Mouse (Mus musculus) gastrocnemius, adult 18-20 months (tissue): ENCODE measurements around the gene Dhx34. TPM values are rescaled to one million over a fixed set of nuclear protein-coding genes. Genes with fewer than 3 reads are reported as not detected.
A peak's percentile ranks its signal among the peaks of the same experiment; 100 is the strongest.
"Not testable (repeated sequence)": the region's sequence is repeated elsewhere in the genome, so short reads cannot be mapped to it uniquely, and the experiment has no call there.

Experiments
- DNase-seq: peaks from one replicate; pipeline ENCODE4 v3.0.0; 2021; ENCODE audit warnings: low spot score
- long read RNA-seq, 2 experiments: library from polyadenylated mRNA; stranded (forward); transcript quantifications; one replicate each; pipeline ENCODE4 v2.0.0; 2021
- total RNA-seq, 2 experiments: library from RNA; stranded (reverse); gene quantifications; 2 replicates each; pipeline ENCODE4 v1.2.3; 2021

The Dhx34 gene
- 1 to 10 TPM; 3.9 to 4.4 TPM for total RNA-seq
- long read RNA-seq, experiment 1, full-length matches to known transcripts = 4 of 7 reads
- long read RNA-seq, experiment 1, partial matches to known transcripts = 3 of 7 reads
- long read RNA-seq, experiment 1, other reads (novel, unspliced or antisense) = 0 of 7 reads
- long read RNA-seq, experiment 2, partial matches to known transcripts = 4 of 6 reads
- long read RNA-seq, experiment 2, other reads (novel, unspliced or antisense) = 1 of 6 reads

- DNase-seq = peak; percentile 93
These were observed at the start of gene Dhx34 for GRCm38 (mm10) chr7:16221582-16222272. TSS of gene Dhx34 (minus strand) at chr7:16222037.

- DNase-seq = no peak
These were observed 49.3 kb upstream of the Dhx34 start for GRCm38 (mm10) chr7:16271139-16271538.

- DNase-seq = not testable (repeated sequence)
These were observed 44.8 kb upstream of the Dhx34 start for GRCm38 (mm10) chr7:16266593-16266992.

GRCm38 (mm10) chr7:16265856-16266255 lies 44.0 kb upstream of the Dhx34 start:
- no peak for DNase-seq

GRCm38 (mm10) chr7:16263843-16264242 lies 42.0 kb upstream of the Dhx34 start:
- no peak for DNase-seq

- peak; percentile 76 for DNase-seq
These were observed 41.4 kb upstream of the Dhx34 start for GRCm38 (mm10) chr7:16263015-16263787.

GRCm38 (mm10) chr7:16261097-16261496 lies 39.3 kb upstream of the Dhx34 start:
- no peak for DNase-seq

- no peak for DNase-seq
These were observed 37.3 kb upstream of the Dhx34 start, which contains the start of gene C5ar1 for GRCm38 (mm10) chr7:16259110-16259590. TSS of gene C5ar1 (minus strand) at chr7:16259540.

- DNase-seq = no peak
These were observed 36.0 kb upstream of the Dhx34 start for GRCm38 (mm10) chr7:16257830-16258229.

- DNase-seq = not testable (repeated sequence)
These were observed 34.1 kb upstream of the Dhx34 start for GRCm38 (mm10) chr7:16255963-16256362.

- no peak for DNase-seq
These were observed 32.4 kb upstream of the Dhx34 start for GRCm38 (mm10) chr7:16254195-16254594.

GRCm38 (mm10) chr7:16250687-16251086 lies 28.9 kb upstream of the Dhx34 start:
- DNase-seq = no peak

GRCm38 (mm10) chr7:16245958-16246357 lies 24.1 kb upstream of the Dhx34 start:
- DNase-seq = no peak

GRCm38 (mm10) chr7:16244067-16244466 lies 22.2 kb upstream of the Dhx34 start, which contains the start of gene C5ar2:
TSS of gene C5ar2 (minus strand) at chr7:16244154.
- DNase-seq = no peak

- no peak for DNase-seq
These were observed 20.4 kb upstream of the Dhx34 start for GRCm38 (mm10) chr7:16242198-16242597.

GRCm38 (mm10) chr7:16241787-16242186 lies 19.9 kb upstream of the Dhx34 start:
- DNase-seq = no peak

GRCm38 (mm10) chr7:16240978-16241303 lies 19.1 kb upstream of the Dhx34 start:
- no peak for DNase-seq

- DNase-seq = no peak
These were observed 18.6 kb upstream of the Dhx34 start for GRCm38 (mm10) chr7:16240281-16240977.

- DNase-seq = peak; percentile 69
These were observed 17.7 kb upstream of the Dhx34 start for GRCm38 (mm10) chr7:16239554-16239997.

- no peak for DNase-seq
These were observed 8.0 kb upstream of the Dhx34 start for GRCm38 (mm10) chr7:16229869-16230268.

- no peak for DNase-seq
These were observed 7.9 kb downstream of the Dhx34 start for GRCm38 (mm10) chr7:16213986-16214385.
